Comparison of ENCODE assay signal across 8 mouse cellular contexts in genomic region chr14:64533591-64534151, GRCm38 (mm10).
DNase-seq lines count a peak whose midpoint lies in the region; ATAC-seq and TF ChIP-seq lines count a peak whose summit lies in the region.
"Had no signal": no experiment of that assay in that cellular context is flagged by ENCODE, and none has a peak within 500 bp of the region (broad histone marks: within the 10 kb centered on the region; RNA-seq: fewer than 3 reads in every experiment).

No protein-coding gene starts in this region.

- no peak for TF ChIP-seq CTCF in midbrain, postnatal 0 days (IDR thresholded peaks at IDR 0.05)

- H3K9ac ChIP-seq in hindbrain, embryonic 14.5 days, result peak overlapping the region; percentile 21
- H3K9ac ChIP-seq in midbrain, postnatal 0 days (replicated peaks; ENCODE audit: low read length, poor library complexity, severe bottlenecking), result no peak overlapping the region

- H3K4me3 ChIP-seq in hindbrain, embryonic 14.5 days (replicated peaks; ENCODE audit: low read length), result no peak overlapping the region
- H3K4me3 ChIP-seq in midbrain, postnatal 0 days (ENCODE audit: low read depth, low read length), result no peak overlapping the region

- 15% methylated on average over 7 of the region's 7 CpGs for WGBS in hindbrain, embryonic 14.5 days
- 5% methylated on average over 7 of the region's 7 CpGs for WGBS in midbrain, postnatal 0 days

- no peaks in the 10 kb centered on the region for H3K27me3 ChIP-seq in hindbrain, embryonic 14.5 days (ENCODE audit: control insufficient read depth, insufficient read depth, low read length)
- no peaks in the 10 kb centered on the region for H3K27me3 ChIP-seq in midbrain, postnatal 0 days (ENCODE audit: insufficient read depth, low read length)

- intact Hi-C loops in heart, postnatal 14 days (cut with DNase I), result no loop called here
- intact Hi-C loops in heart, postnatal 36 days (cut with DNase I), result no loop called here

- no peaks in the 10 kb centered on the region for H3K36me3 ChIP-seq in hindbrain, embryonic 14.5 days (replicated peaks; ENCODE audit: control insufficient read depth, insufficient read depth)
- H3K36me3 ChIP-seq in midbrain, postnatal 0 days (ENCODE audit: insufficient read depth, low read length), result no peaks in the 10 kb centered on the region

- H3K27ac ChIP-seq in hindbrain, embryonic 14.5 days, result peak overlapping the region; percentile 94
- peak overlapping the region; percentile 85 for H3K27ac ChIP-seq in midbrain, postnatal 0 days (ENCODE audit: low read depth, low read length)

- H3K4me1 ChIP-seq in hindbrain, embryonic 14.5 days (replicated peaks; ENCODE audit: control insufficient read depth, insufficient read depth, low read length), result peaks cover 21% of the 10 kb centered on the region
- peaks cover 12% of the 10 kb centered on the region for H3K4me1 ChIP-seq in midbrain, postnatal 0 days (ENCODE audit: insufficient read depth, low read length)

- no peaks in the 10 kb centered on the region for H3K9me3 ChIP-seq in hindbrain, embryonic 14.5 days (ENCODE audit: control insufficient read depth, low read length)
- H3K9me3 ChIP-seq in midbrain, postnatal 0 days (ENCODE audit: low read length), result no peaks in the 10 kb centered on the region

- ATAC-seq in hindbrain, embryonic 14.5 days (ENCODE audit: low FRiP score), result peak; percentile 59
- ATAC-seq in midbrain, postnatal 0 days (ENCODE audit: low FRiP score), result peak; percentile 72

- peak overlapping the region; percentile 10; the same call in 1 of the 2 replicates for H3K4me2 ChIP-seq in hindbrain, embryonic 14.5 days (replicated peaks)
- H3K4me2 ChIP-seq in midbrain, postnatal 0 days (ENCODE audit: low read depth, low read length, poor library complexity, severe bottlenecking), result no peak overlapping the region

- peak; percentile 40 for DNase-seq in cerebellum, adult 11-12 months
- peak; percentile 68 to 74 for DNase-seq in cerebellum, postnatal 14 days
- DNase-seq in hindbrain, embryonic 14.5 days (ENCODE audit: low spot score), result peak; percentile 53
- peak; percentile 79 for DNase-seq in midbrain, postnatal 0 days (ENCODE audit: low spot score)
- no peak for DNase-seq in liver
- DNase-seq in heart, postnatal 14 days, result no peak
- DNase-seq in heart, postnatal 36 days, result no peak
- DNase-seq: thymus, adult 2 months had no signal

Comparison
In these comparisons a context has a peak if more than half of its experiments do, and no peak if none do; other contexts are left out.
1. DNase-seq: peak in cerebellum, adult 11-12 months (single experiment), cerebellum, postnatal 14 days (2 of 2), hindbrain, embryonic 14.5 days (single experiment) and midbrain, postnatal 0 days (single experiment); none in liver (single experiment), heart, postnatal 14 days (0 of 2) and heart, postnatal 36 days (0 of 2).